In the genomic region with DNA sequence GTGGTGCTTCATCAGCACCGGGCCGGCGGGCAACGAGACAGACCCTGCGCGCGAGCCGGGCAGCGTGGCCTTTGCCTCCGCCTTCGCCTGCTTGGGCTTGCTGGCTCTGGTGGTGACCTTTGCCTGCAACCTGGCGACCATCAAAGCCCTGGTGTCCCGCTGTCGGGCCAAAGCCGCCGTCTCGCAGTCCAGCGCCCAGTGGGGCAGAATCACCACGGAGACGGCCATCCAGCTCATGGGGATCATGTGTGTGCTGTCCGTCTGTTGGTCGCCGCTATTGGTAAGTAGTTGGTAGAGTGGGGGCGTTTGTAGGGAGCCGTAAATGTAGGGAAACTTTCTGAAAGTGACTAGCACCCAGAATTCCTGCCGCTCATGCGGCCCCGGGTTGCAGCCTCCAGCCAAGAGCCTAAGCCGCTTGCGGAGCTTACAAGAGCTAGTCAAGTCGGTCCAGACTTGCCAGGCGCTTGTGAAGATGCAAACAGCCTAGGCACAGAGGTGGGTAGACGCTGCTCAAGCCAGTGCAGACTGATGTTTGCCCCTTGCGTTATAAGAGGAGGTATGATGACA, we compare ENCODE assay signal across 7 mouse cellular contexts. TPM values are rescaled to one million over a fixed set of nuclear protein-coding genes. Genes with fewer than 3 reads are reported as not detected.
DNase-seq lines count a peak whose midpoint lies in the region; ATAC-seq lines count a peak whose summit lies in the region.

No protein-coding gene starts in this region.

- WGBS in embryonic facial prominence, embryonic 10.5 days = 6% methylated on average over 34 of the region's 34 CpGs
- 3% methylated on average over 34 of the region's 34 CpGs for WGBS in hindbrain, embryonic 10.5 days
- 1% methylated on average over 34 of the region's 34 CpGs for WGBS in limb, embryonic 15.5 days
- WGBS in stomach, embryonic 15.5 days = 3% methylated on average over 34 of the region's 34 CpGs

- no peaks in the 10 kb centered on the region for H3K9me3 ChIP-seq in megakaryocyte, embryonic 14.5 days
- no peaks in the 10 kb centered on the region for H3K9me3 ChIP-seq in embryonic facial prominence, embryonic 10.5 days
- H3K9me3 ChIP-seq in hindbrain, embryonic 10.5 days = no peaks in the 10 kb centered on the region
- H3K9me3 ChIP-seq in limb, embryonic 15.5 days = no peaks in the 10 kb centered on the region
- H3K9me3 ChIP-seq in stomach, embryonic 15.5 days = no peaks in the 10 kb centered on the region

- peaks cover 19% of the 10 kb centered on the region for H3K36me3 ChIP-seq in megakaryocyte, embryonic 14.5 days (replicated peaks; ENCODE audit: low read length)
- H3K36me3 ChIP-seq in embryonic facial prominence, embryonic 10.5 days (replicated peaks) = no peaks in the 10 kb centered on the region
- H3K36me3 ChIP-seq in hindbrain, embryonic 10.5 days = no peaks in the 10 kb centered on the region
- H3K36me3 ChIP-seq in limb, embryonic 15.5 days = no peaks in the 10 kb centered on the region
- no peaks in the 10 kb centered on the region for H3K36me3 ChIP-seq in stomach, embryonic 15.5 days

- no peak overlapping the region for H3K9ac ChIP-seq in limb, embryonic 15.5 days
- H3K9ac ChIP-seq in stomach, embryonic 15.5 days = peak overlapping the region; percentile 22; the same call in 1 of the 2 replicates

- no peaks in the 10 kb centered on the region for H3K27me3 ChIP-seq in megakaryocyte, embryonic 14.5 days (replicated peaks)
- H3K27me3 ChIP-seq in embryonic facial prominence, embryonic 10.5 days (replicated peaks; ENCODE audit: low read depth, poor library complexity, severe bottlenecking) = peaks cover 64% of the 10 kb centered on the region
- peaks cover 45% of the 10 kb centered on the region for H3K27me3 ChIP-seq in hindbrain, embryonic 10.5 days (ENCODE audit: insufficient read depth, poor library complexity, severe bottlenecking)
- H3K27me3 ChIP-seq in limb, embryonic 15.5 days = peaks cover 45% of the 10 kb centered on the region
- peaks cover 27% of the 10 kb centered on the region for H3K27me3 ChIP-seq in stomach, embryonic 15.5 days (replicated peaks)

- peaks cover 71% of the 10 kb centered on the region for H3K4me1 ChIP-seq in megakaryocyte, embryonic 14.5 days
- H3K4me1 ChIP-seq in embryonic facial prominence, embryonic 10.5 days = peaks cover 14% of the 10 kb centered on the region
- peaks cover 14% of the 10 kb centered on the region for H3K4me1 ChIP-seq in hindbrain, embryonic 10.5 days (replicated peaks)
- H3K4me1 ChIP-seq in limb, embryonic 15.5 days = peaks cover 15% of the 10 kb centered on the region
- peaks cover 10% of the 10 kb centered on the region; the same call in 1 of the 2 replicates for H3K4me1 ChIP-seq in stomach, embryonic 15.5 days

- H3K4me2 ChIP-seq in limb, embryonic 15.5 days = peak overlapping the region; percentile 92
- H3K4me2 ChIP-seq in stomach, embryonic 15.5 days = peak overlapping the region; percentile 98

- peak; percentile 56 for DNase-seq in embryonic facial prominence, embryonic 10.5 days (ENCODE audit: low spot score)
- DNase-seq in hindbrain, embryonic 10.5 days (ENCODE audit: low spot score) = peak; percentile 44
- no peak for DNase-seq in right cerebral cortex, adult 18-20 months

- no peak for ATAC-seq in megakaryocyte, adult 5-6 weeks (ENCODE audit: poor library complexity, severe bottlenecking)
- ATAC-seq in limb, embryonic 15.5 days (ENCODE audit: insufficient number of reproducible peaks, low FRiP score, low TSS enrichment, low read depth) = peak; percentile 26; the same call in 1 of the 2 replicates
- 0 out of 2 replicates have a peak, but pooled peaks have one; percentile 8 for ATAC-seq in stomach, embryonic 15.5 days (ENCODE audit: insufficient read depth, low FRiP score, low read depth)

- no peak overlapping the region; the same call in 1 of the 2 replicates for H3K27ac ChIP-seq in embryonic facial prominence, embryonic 10.5 days (replicated peaks)
- no peak overlapping the region for H3K27ac ChIP-seq in hindbrain, embryonic 10.5 days
- H3K27ac ChIP-seq in limb, embryonic 15.5 days = no peak overlapping the region
- no peak overlapping the region for H3K27ac ChIP-seq in stomach, embryonic 15.5 days

- H3K4me3 ChIP-seq in megakaryocyte, embryonic 14.5 days (replicated peaks) = peak overlapping the region; percentile 100
- H3K4me3 ChIP-seq in embryonic facial prominence, embryonic 10.5 days = peak overlapping the region; percentile 63
- H3K4me3 ChIP-seq in hindbrain, embryonic 10.5 days = peak overlapping the region; percentile 58
- H3K4me3 ChIP-seq in limb, embryonic 15.5 days = peak overlapping the region; percentile 52
- H3K4me3 ChIP-seq in stomach, embryonic 15.5 days (replicated peaks) = peak overlapping the region; percentile 51

RNA-seq across cellular contexts. Expression of a gene that starts 1.0 kb away (rescaled TPM):
- polyA plus RNA-seq in megakaryocyte, embryonic 14.5 days (2012; ENCODE audit: insufficient read depth, low replicate concordance) = 48.8 and 121 TPM in 2 replicates
- 2.1 and 2.2 TPM in 2 replicates for total RNA-seq in megakaryocyte, adult 5-6 weeks (2015)
- total RNA-seq in megakaryocyte, adult 5-6 weeks (2017) = 2.2 and 3.8 TPM in 2 replicates
- polyA plus RNA-seq in embryonic facial prominence, embryonic 10.5 days (2016; fragmentation: Nextera tagmentation; extraction: Ambion mirVana) = 0.94 and 1.6 TPM in 2 replicates
- polyA plus RNA-seq in hindbrain, embryonic 10.5 days (2016; fragmentation: Nextera tagmentation; extraction: Ambion mirVana) = 0.81 and 3.5 TPM in 2 replicates
- 9.5 and 9.9 TPM in 2 replicates for polyA plus RNA-seq in limb, embryonic 15.5 days (2015; fragmentation: Nextera tagmentation; extraction: Ambion mirVana)
- polyA plus RNA-seq in stomach, embryonic 15.5 days (2015; fragmentation: Nextera tagmentation; extraction: Ambion mirVana) = 16.8 and 19.0 TPM in 2 replicates

RNA-seq across cellular contexts. Expression of a gene that starts 33.7 kb away (rescaled TPM):
- polyA plus RNA-seq in megakaryocyte, embryonic 14.5 days (2012; ENCODE audit: insufficient read depth, low replicate concordance) = 1.5 and 8.4 TPM in 2 replicates
- total RNA-seq in megakaryocyte, adult 5-6 weeks (2015) = 49.4 and 54.1 TPM in 2 replicates
- 195 and 221 TPM in 2 replicates for total RNA-seq in megakaryocyte, adult 5-6 weeks (2017)
- 109 and 116 TPM in 2 replicates for polyA plus RNA-seq in embryonic facial prominence, embryonic 10.5 days (2016; fragmentation: Nextera tagmentation; extraction: Ambion mirVana)
- polyA plus RNA-seq in hindbrain, embryonic 10.5 days (2016; fragmentation: Nextera tagmentation; extraction: Ambion mirVana) = 90.4 and 107 TPM in 2 replicates
- polyA plus RNA-seq in limb, embryonic 15.5 days (2015; fragmentation: Nextera tagmentation; extraction: Ambion mirVana) = 84.6 and 95.8 TPM in 2 replicates
- polyA plus RNA-seq in stomach, embryonic 15.5 days (2015; fragmentation: Nextera tagmentation; extraction: Ambion mirVana) = 78.1 and 87.2 TPM in 2 replicates
